Mouse (Mus musculus) spleen, adult 18-20 months (tissue): Measurements from ENCODE around the gene Xaf1.

Source experiments
- DNase-seq, 2 experiments: peaks; one replicate each; pipeline ENCODE4 v3.0.0; 2022; ENCODE audit warnings: mixed read lengths in 2 of 2

Gene Xaf1

GRCm38 (mm10) chr11:72301334-72301733 lies at the start of gene Xaf1:
Xaf1 (plus strand) TSS chr11:72301629.
- DNase-seq: peak; percentile 28 to 45

GRCm38 (mm10) chr11:72255629-72256028 lies 45.8 kb upstream of the Xaf1 start:
- no peak for DNase-seq

GRCm38 (mm10) chr11:72256441-72256840 lies 45.0 kb upstream of the Xaf1 start:
- DNase-seq: no peak

- no peak for DNase-seq
Measured at GRCm38 (mm10) chr11:72265483-72265882, 35.9 kb upstream of the Xaf1 start.

GRCm38 (mm10) chr11:72266207-72266959 lies 35.0 kb upstream of the Xaf1 start:
- DNase-seq: peak in 1 of 2 experiments; percentile 16

GRCm38 (mm10) chr11:72266960-72267560 lies 34.4 kb upstream of the Xaf1 start, which contains the start of gene Slc13a5:
Slc13a5 (minus strand) TSS chr11:72267222.
- DNase-seq: no peak

- no peak for DNase-seq
Measured at GRCm38 (mm10) chr11:72271761-72272160, 29.7 kb upstream of the Xaf1 start.

- DNase-seq: no peak
Measured at GRCm38 (mm10) chr11:72273341-72273740, 28.1 kb upstream of the Xaf1 start.

- DNase-seq: no peak
Measured at GRCm38 (mm10) chr11:72281143-72281851, 20.1 kb upstream of the Xaf1 start.

- DNase-seq: no peak
Measured at GRCm38 (mm10) chr11:72281852-72282400, 19.5 kb upstream of the Xaf1 start.

GRCm38 (mm10) chr11:72283486-72284224 lies 17.8 kb upstream of the Xaf1 start:
- no peak for DNase-seq

GRCm38 (mm10) chr11:72284532-72285182 lies 16.8 kb upstream of the Xaf1 start:
- DNase-seq: no peak

GRCm38 (mm10) chr11:72285971-72286480 lies 15.4 kb upstream of the Xaf1 start:
- DNase-seq: no peak

- no peak for DNase-seq
Measured at GRCm38 (mm10) chr11:72286651-72287050, 14.8 kb upstream of the Xaf1 start.

- no peak for DNase-seq
Measured at GRCm38 (mm10) chr11:72287126-72287525, 14.3 kb upstream of the Xaf1 start.

- no peak for DNase-seq
Measured at GRCm38 (mm10) chr11:72287543-72287942, 13.9 kb upstream of the Xaf1 start.

- DNase-seq: no peak
Measured at GRCm38 (mm10) chr11:72293116-72293515, 8.3 kb upstream of the Xaf1 start.

- DNase-seq: no peak
Measured at GRCm38 (mm10) chr11:72302230-72302629, 801 bp downstream of the Xaf1 start.

GRCm38 (mm10) chr11:72307461-72307860 lies 6.0 kb downstream of the Xaf1 start:
- DNase-seq: no peak

GRCm38 (mm10) chr11:72308982-72309381 lies 7.6 kb downstream of the Xaf1 start:
- DNase-seq: no peak

- no peak for DNase-seq
Measured at GRCm38 (mm10) chr11:72310491-72310890, 9.1 kb downstream of the Xaf1 start.
